Mouse (Mus musculus): ENCODE data around the gene Tgfb3.

The Tgfb3 gene

DNA sequence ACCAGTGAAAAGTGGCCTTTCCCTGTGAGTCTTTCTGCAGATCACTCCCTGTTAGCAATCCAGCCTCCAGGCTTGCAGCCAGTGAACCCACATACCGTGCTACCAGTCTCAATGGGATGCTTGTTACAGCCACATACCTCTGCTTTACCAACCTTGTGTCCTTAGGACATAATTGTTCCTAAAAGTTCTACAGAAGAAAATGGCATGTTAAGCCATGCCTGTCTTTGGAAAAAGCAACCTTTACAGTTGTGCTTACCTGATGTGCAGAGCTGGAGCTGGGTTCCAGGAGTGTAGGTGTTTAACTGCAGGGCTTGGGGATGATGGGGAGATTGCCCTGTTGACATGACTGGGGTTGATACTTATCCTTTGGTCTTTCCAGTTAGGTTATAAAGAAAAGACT, 51.1 kb downstream of the Tgfb3 start:
- no peak for DNase-seq (ENCODE audit: low spot score)

- DNase-seq (ENCODE audit: low spot score): no peak
Observed at GRCm38 (mm10) chr12:86027000-86027399, 51.8 kb downstream of the Tgfb3 start.

DNA sequence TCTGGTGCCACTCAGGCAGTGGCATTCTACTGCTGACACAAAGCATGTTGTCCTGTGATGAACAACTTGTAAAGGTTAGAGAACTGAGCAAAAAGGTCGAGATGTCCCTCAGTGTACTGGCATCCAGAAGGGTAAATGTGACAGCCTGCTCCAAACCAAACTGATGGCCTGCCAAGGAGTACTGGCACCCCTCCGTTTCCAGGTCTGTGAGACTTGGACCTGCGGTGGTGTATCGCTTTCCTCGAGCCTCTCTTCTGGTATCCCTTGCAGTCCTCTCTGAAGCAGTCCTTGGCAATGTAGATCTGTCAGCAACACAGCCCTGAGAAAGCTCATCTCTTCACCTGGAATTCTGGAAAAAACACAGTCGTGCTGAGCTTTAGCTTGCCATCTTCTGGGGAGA, 53.4 kb downstream of the Tgfb3 start:
- no peak for DNase-seq (ENCODE audit: low spot score)

DNA sequence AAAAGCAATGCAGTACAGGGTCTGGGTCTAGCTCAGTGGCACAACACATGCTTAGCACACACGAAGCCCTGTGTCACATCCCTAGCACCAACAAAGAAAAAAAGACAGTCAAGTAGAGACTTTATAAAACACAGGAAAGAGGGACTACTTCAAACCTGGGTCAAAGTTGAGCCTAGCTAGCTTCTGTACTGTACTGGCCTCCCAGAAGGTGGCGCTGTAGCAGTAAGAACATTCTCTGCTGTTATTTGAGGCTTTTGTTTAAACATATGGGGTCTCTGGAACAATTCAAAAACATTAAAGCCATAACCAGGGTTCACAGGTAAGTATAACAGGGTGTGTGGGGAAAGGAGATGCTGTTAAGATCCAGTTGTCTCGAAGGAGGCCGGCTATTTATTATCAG, 54.4 kb downstream of the Tgfb3 start:
- no peak for DNase-seq (ENCODE audit: low spot score)

DNA sequence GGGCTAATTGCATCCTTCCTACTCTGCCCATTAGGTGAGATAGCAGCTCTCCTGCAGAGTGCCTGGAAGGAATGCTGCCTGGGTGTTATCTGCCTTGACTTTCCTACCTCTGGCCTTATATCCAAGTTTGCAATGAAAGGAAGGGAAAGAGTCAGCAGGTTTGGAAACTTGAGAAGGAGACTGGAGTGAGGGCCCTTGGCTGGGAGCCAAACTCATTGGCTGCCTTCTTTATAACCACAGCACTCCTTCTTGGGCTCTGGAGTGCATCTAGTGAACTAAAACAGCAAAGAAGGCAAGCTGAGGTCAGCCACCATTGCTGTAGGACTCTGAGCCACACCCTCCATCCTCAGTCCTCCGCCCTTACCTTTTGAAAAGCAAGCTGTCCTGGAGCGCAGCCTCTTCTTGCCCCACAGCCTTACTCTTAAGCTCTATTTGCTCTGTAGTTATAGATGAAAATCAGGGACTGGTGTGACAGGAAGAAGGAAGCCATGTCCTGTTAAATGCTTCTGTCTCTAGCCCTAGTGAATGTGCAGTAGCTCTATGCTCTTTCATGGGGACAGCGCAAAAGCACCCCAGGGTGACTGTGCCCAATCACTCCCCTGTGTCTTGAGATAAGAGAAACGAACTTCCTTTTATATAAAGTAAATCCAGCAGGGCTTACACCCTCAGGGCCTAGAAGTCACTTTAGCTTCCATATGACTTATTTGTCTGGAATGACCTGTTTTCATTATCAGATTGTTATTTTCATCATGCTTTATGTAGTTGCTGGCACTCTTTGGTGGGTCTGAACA, 55.6 kb downstream of the Tgfb3 start:
- DNase-seq (ENCODE audit: low spot score): no peak

DNA sequence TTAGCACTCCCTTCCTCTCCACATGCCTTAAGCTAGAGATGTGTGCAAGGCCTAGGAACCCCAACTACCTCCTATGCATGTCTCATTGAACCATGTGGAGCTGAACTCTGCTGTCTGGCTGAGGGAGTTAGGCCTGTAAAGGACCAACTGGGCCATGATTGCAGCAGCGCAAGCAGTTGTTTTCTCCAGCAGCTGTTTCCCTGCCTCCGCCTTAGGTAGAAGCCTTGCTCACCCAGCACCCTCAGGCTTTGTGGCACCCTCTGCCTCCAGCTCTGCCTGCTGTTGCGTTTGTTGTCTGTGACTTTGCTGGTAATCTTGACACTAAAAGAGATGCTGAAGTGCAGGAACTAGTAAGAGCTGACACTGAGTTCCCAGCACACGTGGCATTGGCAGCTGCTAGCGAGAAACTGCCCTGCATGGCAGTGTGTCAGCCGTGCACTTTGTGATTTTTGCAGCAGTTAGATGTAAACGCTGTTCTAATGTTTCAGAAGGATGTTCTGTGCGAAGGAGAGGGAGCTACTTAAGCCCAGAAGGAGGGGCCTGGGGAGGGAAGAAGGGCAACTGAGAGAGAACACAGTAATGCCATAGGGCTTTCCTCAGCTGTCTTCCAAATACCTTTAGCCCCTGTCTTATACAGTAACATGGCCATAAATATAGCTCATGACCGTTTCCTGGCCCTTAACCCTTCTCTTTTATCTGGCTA, 56.4 kb downstream of the Tgfb3 start:
- no peak for DNase-seq (ENCODE audit: low spot score)

DNA sequence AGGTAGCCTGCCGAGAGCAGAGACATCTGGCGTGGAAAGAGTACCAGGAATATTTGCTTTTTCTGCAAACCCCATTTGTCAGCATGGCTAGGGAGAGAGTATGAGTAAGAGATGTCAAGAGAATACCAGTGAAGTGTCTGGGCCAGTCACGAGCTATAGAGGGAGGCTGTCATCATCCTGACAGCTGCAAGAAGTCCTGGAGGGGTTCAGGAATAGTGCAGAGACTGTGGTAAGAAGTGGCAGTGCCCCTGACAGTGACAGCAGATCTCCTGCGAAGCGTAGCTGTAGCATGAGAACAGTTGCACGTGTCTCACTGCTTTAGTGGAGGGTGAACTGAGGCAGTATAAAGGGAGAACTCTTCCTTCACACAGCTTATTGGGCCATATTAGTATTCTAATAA, 57.3 kb downstream of the Tgfb3 start:
- no peak for DNase-seq (ENCODE audit: low spot score)

DNA sequence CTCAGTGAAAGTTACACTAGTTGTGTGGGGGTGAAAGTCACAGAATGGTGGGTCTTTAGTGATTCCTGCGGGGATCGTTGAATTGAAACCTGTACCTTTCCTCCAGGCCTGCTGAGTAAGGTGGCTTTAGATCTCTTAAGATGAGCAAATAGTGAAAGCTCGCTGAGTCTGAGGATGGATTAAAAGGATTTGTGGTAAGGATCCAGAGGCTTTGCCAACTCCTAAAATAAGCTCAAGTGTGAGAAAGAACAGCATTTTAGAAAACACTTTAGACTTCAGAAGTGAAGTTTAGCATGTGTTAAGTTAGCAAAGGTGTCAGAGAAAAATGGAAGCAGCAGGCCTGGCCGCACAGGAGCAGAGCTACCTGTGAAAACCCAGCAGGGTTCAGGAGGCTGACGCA, 61.5 kb downstream of the Tgfb3 start:
- no peak for DNase-seq (ENCODE audit: low spot score)

- no peak for DNase-seq (ENCODE audit: low spot score)
Observed at GRCm38 (mm10) chr12:86015114-86015513, 63.7 kb downstream of the Tgfb3 start.

DNA sequence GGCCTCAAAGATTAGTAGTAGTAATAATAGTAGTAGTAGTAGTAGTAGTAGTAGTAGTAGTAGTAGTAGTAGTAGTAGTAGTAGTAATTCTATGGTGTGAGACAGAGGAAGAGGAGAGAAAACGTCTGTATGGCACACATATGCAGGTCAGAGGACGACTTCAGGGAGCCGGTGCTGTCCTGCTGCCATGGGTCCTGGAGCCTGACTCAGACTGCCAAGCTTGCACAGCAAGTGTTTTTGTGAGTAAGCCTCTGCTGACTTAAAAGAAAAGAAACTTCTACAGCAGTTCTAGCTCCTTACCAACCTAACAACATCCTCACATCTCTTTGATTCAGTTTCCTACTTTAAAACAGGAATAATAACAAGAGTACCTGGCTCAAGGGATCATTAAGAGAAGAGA, 64.2 kb downstream of the Tgfb3 start:
- DNase-seq (ENCODE audit: low spot score): no peak

- DNase-seq (ENCODE audit: low spot score): no peak
Observed at GRCm38 (mm10) chr12:86014174-86014573, 64.7 kb downstream of the Tgfb3 start.

DNA sequence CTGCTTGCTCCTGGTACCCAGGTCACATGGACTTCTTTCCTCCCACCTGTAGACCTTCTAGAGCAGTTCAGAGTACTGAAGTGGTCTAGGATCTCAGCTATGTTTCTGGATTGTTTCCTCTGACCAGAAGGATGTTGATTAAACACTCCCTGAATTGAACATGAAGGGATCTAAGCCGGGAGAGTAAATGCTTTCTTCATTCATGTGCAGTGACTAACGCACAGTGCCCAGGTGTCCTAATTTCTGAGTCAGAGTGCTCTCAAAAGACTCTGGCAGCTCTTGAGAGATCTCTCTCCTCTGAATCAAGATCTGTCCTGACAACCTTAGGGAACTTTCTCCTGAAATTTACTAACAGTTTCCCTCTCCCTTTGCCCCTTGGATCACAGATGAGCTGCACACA, 66.6 kb downstream of the Tgfb3 start:
- no peak for DNase-seq (ENCODE audit: low spot score)

GRCm38 (mm10) chr12:86010656-86011055, 68.2 kb downstream of the Tgfb3 start:
- no peak for DNase-seq (ENCODE audit: low spot score)

DNA sequence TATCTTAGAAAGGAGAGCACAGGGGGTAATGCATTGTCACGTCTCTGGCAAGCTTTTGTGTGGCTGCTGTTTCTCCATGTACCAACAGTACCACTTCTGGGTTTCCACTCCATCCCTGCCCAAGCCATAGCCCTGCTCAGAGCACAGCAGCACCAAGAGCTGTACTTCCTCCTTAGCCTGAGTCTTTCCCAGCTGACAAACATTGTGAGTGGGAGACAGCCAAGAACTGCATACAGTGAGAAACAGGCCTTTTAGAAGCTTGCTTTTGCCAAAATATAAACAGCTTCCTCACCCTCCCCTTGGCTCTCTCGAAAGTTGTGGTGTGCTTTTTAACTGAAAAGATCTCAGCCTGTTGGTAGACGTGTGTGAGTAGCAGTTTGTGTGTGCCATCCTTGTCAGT, 71.5 kb downstream of the Tgfb3 start:
- no peak for DNase-seq (ENCODE audit: low spot score)

All from ovary, postnatal 14 days (tissue).